Mouse (Mus musculus) MEL (cell line): ENCODE measurements around the gene Ly6g6d.

Source experiments
- CTCF ChIP-seq, 3 experiments: IDR thresholded peaks in 2 of 3; conservative IDR thresholded peaks in 1 of 3; 2 replicates each; pipeline ENCODE4 v1.5.1; 2011 to 2012; ENCODE audit warnings: low read length in 3 of 3, low read depth in 2 of 3, mild to moderate bottlenecking in 2 of 3, improper control_type of control experiment in 1 of 3, inconsistent platforms in 1 of 3, mixed read lengths in 1 of 3, moderate library complexity in 1 of 3; ENCODE audit not compliant: control insufficient read depth in 1 of 3, insufficient read depth in 1 of 3, poor library complexity in 1 of 3, severe bottlenecking in 1 of 3
- EP300 ChIP-seq, 2 experiments: IDR thresholded peaks; 2 replicates each; pipeline ENCODE4 v1.6.1; 2011; ENCODE audit warnings: improper control_type of control experiment in 2 of 2, low read length in 2 of 2, low read depth in 1 of 2, mild to moderate bottlenecking in 1 of 2
- MAZ ChIP-seq: IDR thresholded peaks from 2 replicates; pipeline ENCODE4 v1.6.1; 2012; ENCODE audit warnings: low read depth, mild to moderate bottlenecking, inconsistent platforms, low read length, improper control_type of control experiment
- POLR2A ChIP-seq, 2 experiments: IDR thresholded peaks; 2 replicates each; pipeline ENCODE4 v1.6.1; 2011 to 2012; ENCODE audit warnings: low read length in 2 of 2, mild to moderate bottlenecking in 2 of 2, control low read depth in 1 of 2, improper control_type of control experiment in 1 of 2, low read depth in 1 of 2, moderate library complexity in 1 of 2; ENCODE audit not compliant: control insufficient read depth in 1 of 2, insufficient read depth in 1 of 2, poor library complexity in 1 of 2

- TF ChIP-seq CTCF (IDR thresholded peaks at IDR 0.05 in 2 of 3, conservative IDR thresholded peaks at IDR 0.05 in 1 of 3; ENCODE audit: control insufficient read depth in 1 of 3, insufficient read depth in 1 of 3, low read depth in 2 of 3, low read length in 3 of 3, poor library complexity in 1 of 3, severe bottlenecking in 1 of 3) = no peak
- no peak for TF ChIP-seq POLR2A (IDR thresholded peaks at IDR 0.05; ENCODE audit: control insufficient read depth in 1 of 2, insufficient read depth in 1 of 2, low read depth in 1 of 2, low read length in 2 of 2, poor library complexity in 1 of 2)
- no peak for TF ChIP-seq MAZ
- no peak for TF ChIP-seq EP300 (IDR thresholded peaks at IDR 0.05; ENCODE audit: low read depth in 1 of 2, low read length in 2 of 2)
Measured at GRCm38 (mm10) chr17:35102299-35102698, 24.4 kb upstream of the Ly6g6d start.
